Mouse (Mus musculus) 3T3-L1 (cell line): ENCODE results near the gene Crybg3.
A peak's percentile ranks its signal among the peaks of the same experiment; 100 is the strongest.

ENCODE experiments used
- DNase-seq: peaks from one replicate; pipeline ENCODE4 v3.0.0-alpha.2; 2015; ENCODE audit warnings: low read depth, low spot score

Crybg3 gene

GRCm38 (mm10) chr16:59600311-59601251 is at the start of gene Crybg3:
Crybg3 (minus strand) TSS chr16:59600979.
- peak; percentile 74 for DNase-seq

GRCm38 (mm10) chr16:59643766-59644165 is 43.0 kb upstream of the Crybg3 start:
- no peak for DNase-seq

- DNase-seq, result peak; percentile 20
Observed at GRCm38 (mm10) chr16:59639985-59640384, 39.2 kb upstream of the Crybg3 start.

GRCm38 (mm10) chr16:59639102-59639691 is 38.4 kb upstream of the Crybg3 start, which contains the start of gene Arl6:
Arl6 (minus strand) TSS chr16:59639391.
- peak; percentile 95 for DNase-seq

- no peak for DNase-seq
Observed at GRCm38 (mm10) chr16:59634598-59634997, 33.8 kb upstream of the Crybg3 start.

GRCm38 (mm10) chr16:59621554-59621953 is 20.8 kb upstream of the Crybg3 start:
- no peak for DNase-seq

- peak; percentile 95 for DNase-seq
Observed at GRCm38 (mm10) chr16:59617167-59617566, 16.4 kb upstream of the Crybg3 start.

- no peak for DNase-seq
Observed at GRCm38 (mm10) chr16:59615675-59616074, 14.9 kb upstream of the Crybg3 start.

- no peak for DNase-seq
Observed at GRCm38 (mm10) chr16:59610750-59611149, 10.0 kb upstream of the Crybg3 start.

GRCm38 (mm10) chr16:59604078-59604781 is 3.5 kb upstream of the Crybg3 start:
- no peak for DNase-seq

GRCm38 (mm10) chr16:59599411-59600265 is 1.1 kb downstream of the Crybg3 start:
- peak; percentile 46 for DNase-seq

- DNase-seq, result no peak
Observed at GRCm38 (mm10) chr16:59598997-59599396, 1.8 kb downstream of the Crybg3 start.

GRCm38 (mm10) chr16:59597256-59597655 is 3.5 kb downstream of the Crybg3 start:
- DNase-seq, result no peak

- DNase-seq, result no peak
Observed at GRCm38 (mm10) chr16:59594714-59595113, 6.1 kb downstream of the Crybg3 start.

GRCm38 (mm10) chr16:59590790-59591189 is 10.0 kb downstream of the Crybg3 start:
- DNase-seq, result peak; percentile 46

- DNase-seq, result no peak
Observed at GRCm38 (mm10) chr16:59588351-59589025, 12.3 kb downstream of the Crybg3 start.

- DNase-seq, result no peak
Observed at GRCm38 (mm10) chr16:59587816-59588215, 13.0 kb downstream of the Crybg3 start.

GRCm38 (mm10) chr16:59586911-59587310 is 13.9 kb downstream of the Crybg3 start:
- no peak for DNase-seq

- DNase-seq, result no peak
Observed at GRCm38 (mm10) chr16:59586276-59586675, 14.5 kb downstream of the Crybg3 start.

GRCm38 (mm10) chr16:59585706-59586244 is 15.0 kb downstream of the Crybg3 start:
- DNase-seq, result no peak
